Mouse (Mus musculus) embryonic facial prominence, embryonic 10.5 days (tissue): ENCODE measurements around the gene Fam50a. TPM values are rescaled to one million over a fixed set of nuclear protein-coding genes. Genes with fewer than 3 reads are reported as not detected.
"Not testable (repeated sequence)": the region's sequence is repeated elsewhere in the genome, so short reads cannot be mapped to it uniquely, and the experiment has no call there.

ENCODE experiments used
- DNase-seq: peaks from one replicate; pipeline ENCODE4 v3.0.0-alpha.2; 2017; ENCODE audit warnings: low spot score
- H3K27ac ChIP-seq: fragments of 300-500 bp; sonication (generic); replicated peaks from 2 replicates; pipeline ENCODE4 v1.5.1; 2016; ENCODE audit warnings: mild to moderate bottlenecking
- H3K27me3 ChIP-seq: fragments of 300-500 bp; sonication (generic); replicated peaks from 2 replicates; pipeline ENCODE4 v1.6.1; 2016; ENCODE audit warnings: low read depth, mild to moderate bottlenecking; ENCODE audit not compliant: poor library complexity, severe bottlenecking
- H3K36me3 ChIP-seq: fragments of 300-500 bp; sonication (generic); replicated peaks from 2 replicates; pipeline ENCODE4 v1.6.1; 2016; ENCODE audit warnings: mild to moderate bottlenecking, moderate library complexity
- H3K4me1 ChIP-seq: fragments of 300-500 bp; sonication (generic); 2 replicates; pipeline ENCODE4 v1.6.1; 2016
- H3K4me3 ChIP-seq: fragments of 300-500 bp; sonication (generic); 2 replicates; pipeline ENCODE4 v1.5.1; 2016; ENCODE audit warnings: mild to moderate bottlenecking, moderate library complexity
- H3K9me3 ChIP-seq: fragments of 300-500 bp; sonication (generic); 2 replicates; pipeline ENCODE4 v1.6.1; 2016; ENCODE audit warnings: mild to moderate bottlenecking
- WGBS: fragments of 180-500 bp; shearing (Covaris S2); methylation state at CpG from one replicate; pipeline ENCODE4 v1.1.7; 2016; 5-methylcytosine and 5-hydroxymethylcytosine counted together
- polyA plus RNA-seq: library from polyadenylated mRNA; unstranded; fragments of >200 nt; fragmentation: Nextera tagmentation; extraction: Ambion mirVana; gene quantifications from 2 replicates; pipeline ENCODE4 v1.2.1, GENCODE M21; 2016

The Fam50a gene
- polyA plus RNA-seq, 1 experiment from 2014 or later: 60.2 TPM

DNA sequence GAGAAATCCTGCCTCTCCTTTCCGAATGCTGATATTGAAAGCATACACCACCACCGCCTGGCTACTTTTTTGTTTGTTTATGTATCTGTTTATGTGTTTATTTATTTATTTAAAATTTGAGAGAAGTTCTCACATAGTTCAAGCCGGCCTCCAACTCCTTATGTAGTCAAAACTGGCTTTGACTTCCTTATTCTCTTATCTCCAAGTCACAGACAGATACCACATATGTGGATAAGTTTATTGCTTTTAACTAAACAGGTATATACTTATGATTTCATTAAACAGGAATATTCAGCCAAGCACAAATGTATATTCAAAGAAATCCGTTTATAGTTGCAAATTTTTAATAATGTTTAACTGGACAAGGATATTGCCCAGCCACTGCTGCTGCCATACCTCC is 19.4 kb upstream of the Fam50a start:
- Histone ChIP-seq H3K4me3 (no peak overlapping the region), H3K27me3 (no peaks in the 10 kb centered on the region), H3K9me3 (no peaks in the 10 kb centered on the region), H3K4me1 (peaks cover 6% of the 10 kb centered on the region), H3K36me3 (peaks cover 18% of the 10 kb centered on the region), H3K27ac (no peak overlapping the region)
- WGBS: 79% methylated on average over 4 of the region's 4 CpGs
- no peak for DNase-seq

GRCm38 (mm10) chrX:74296538-74297448 is 16.0 kb upstream of the Fam50a start, which contains the start of gene Atp6ap1:
Gene Atp6ap1 (plus strand): TSS chrX:74297097.
- H3K4me3 ChIP-seq: peak within 1 kb of the TSS; percentile 75
- peak; percentile 92 for DNase-seq
- H3K9me3 ChIP-seq: no peaks in the 10 kb centered on the region
- no peaks in the 10 kb centered on the region for H3K27me3 ChIP-seq
- peak within 1 kb of the TSS; percentile 85 for H3K27ac ChIP-seq
- peaks cover 6% of the 10 kb centered on the region for H3K4me1 ChIP-seq
- WGBS: 17% methylated on average over 37 of the region's 37 CpGs
- peaks cover 27% of the 10 kb centered on the region for H3K36me3 ChIP-seq

- Histone ChIP-seq H3K9me3 (no peaks in the 10 kb centered on the region), H3K4me3 (no peak overlapping the region), H3K27me3 (no peaks in the 10 kb centered on the region), H3K36me3 (peaks cover 42% of the 10 kb centered on the region), H3K4me1 (peaks cover 6% of the 10 kb centered on the region), H3K27ac (no peak overlapping the region)
- 93% methylated on average over 1 of the region's 1 CpGs for WGBS
- no peak for DNase-seq
Observed at GRCm38 (mm10) chrX:74298348-74298747, 14.5 kb upstream of the Fam50a start.

GRCm38 (mm10) chrX:74299721-74300120 is 13.1 kb upstream of the Fam50a start:
- Histone ChIP-seq H3K36me3 (peaks cover 50% of the 10 kb centered on the region), H3K4me1 (peaks cover 6% of the 10 kb centered on the region), H3K27ac (no peak overlapping the region), H3K9me3 (no peaks in the 10 kb centered on the region), H3K27me3 (no peaks in the 10 kb centered on the region), H3K4me3 (no peak overlapping the region)
- WGBS: 91% methylated on average over 3 of the region's 3 CpGs
- no peak for DNase-seq

- Histone ChIP-seq H3K36me3 (peaks cover 79% of the 10 kb centered on the region), H3K27me3 (no peaks in the 10 kb centered on the region), H3K27ac (peak within 1 kb of the TSS; percentile 91), H3K4me1 (peaks cover 11% of the 10 kb centered on the region), H3K4me3 (peak within 1 kb of the TSS; percentile 68), H3K9me3 (no peaks in the 10 kb centered on the region)
- 19% methylated on average over 41 of the region's 41 CpGs for WGBS
- DNase-seq: peak; percentile 85
Observed at GRCm38 (mm10) chrX:74304867-74305700, 7.7 kb upstream of the Fam50a start, which contains the start of gene Gdi1. Gene Gdi1 (plus strand): TSS chrX:74304998.

- Histone ChIP-seq H3K27me3 (no peaks in the 10 kb centered on the region), H3K4me1 (peaks cover 29% of the 10 kb centered on the region), H3K4me3 (peak within 1 kb of the TSS; percentile 67), H3K36me3 (peaks cover 18% of the 10 kb centered on the region), H3K27ac (peak within 1 kb of the TSS; percentile 93), H3K9me3 (no peaks in the 10 kb centered on the region)
- WGBS: 13% methylated on average over 30 of the region's 30 CpGs
- DNase-seq: peak; percentile 81
Observed at GRCm38 (mm10) chrX:74328725-74329161, 15.9 kb downstream of the Fam50a start, which contains the start of gene Plxna3. Gene Plxna3 (plus strand): TSS chrX:74329066.

GRCm38 (mm10) chrX:74329215-74329671 is 16.4 kb downstream of the Fam50a start:
- Histone ChIP-seq H3K27ac (peak overlapping the region; percentile 93), H3K27me3 (no peaks in the 10 kb centered on the region), H3K4me3 (peak overlapping the region; percentile 67), H3K36me3 (peaks cover 23% of the 10 kb centered on the region), H3K4me1 (peaks cover 29% of the 10 kb centered on the region), H3K9me3 (no peaks in the 10 kb centered on the region)
- DNase-seq: no peak
- 27% methylated on average over 10 of the region's 10 CpGs for WGBS

DNA sequence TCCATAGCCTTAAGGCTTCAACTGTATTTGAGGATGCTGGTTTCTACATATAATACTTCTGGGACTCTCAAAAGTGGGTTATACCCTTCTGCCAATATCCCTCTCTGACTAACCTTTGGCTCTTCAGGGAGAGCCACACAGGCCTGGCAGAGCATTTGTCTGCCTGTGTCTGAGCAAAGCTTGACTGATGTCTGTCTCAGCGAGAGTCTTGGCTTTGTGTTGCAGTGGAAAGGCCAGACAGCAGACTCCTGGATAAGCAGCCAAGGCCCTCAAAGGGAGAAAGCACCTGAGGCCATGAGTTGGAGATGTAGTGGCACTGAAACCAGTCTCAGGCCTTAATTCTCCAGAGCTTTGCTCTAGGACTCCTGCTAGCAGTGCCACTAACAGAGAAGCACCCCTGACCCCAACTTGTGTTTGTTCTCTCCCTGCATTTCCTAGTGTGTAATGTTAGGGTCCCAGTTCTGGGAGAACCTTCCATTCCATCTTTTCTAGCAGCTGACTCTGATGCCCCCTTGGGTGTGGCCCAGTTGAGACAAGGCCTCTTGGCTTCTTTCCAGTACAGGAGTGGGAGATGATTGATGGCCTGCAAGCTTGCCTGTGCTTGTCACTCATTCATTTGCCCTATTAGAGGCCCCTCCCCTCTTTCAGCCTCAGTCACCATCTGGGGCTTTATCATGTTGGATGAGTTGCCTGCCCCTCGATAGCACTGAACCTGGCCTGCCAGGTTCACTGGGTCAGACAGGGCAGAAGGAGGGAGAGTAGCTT is 17.5 kb downstream of the Fam50a start:
- DNase-seq: no peak
- Histone ChIP-seq H3K36me3 (peaks cover 34% of the 10 kb centered on the region), H3K27ac (0 out of 2 replicates have a peak overlapping the region, but pooled peaks have one; percentile 93), H3K9me3 (no peaks in the 10 kb centered on the region), H3K4me1 (peaks cover 29% of the 10 kb centered on the region), H3K27me3 (no peaks in the 10 kb centered on the region), H3K4me3 (peak overlapping the region; percentile 67)
- WGBS: 56% methylated on average over 2 of the region's 2 CpGs

- 31% methylated on average over 13 of the region's 13 CpGs for WGBS
Observed at GRCm38 (mm10) chrX:74352645-74353466, 40.0 kb downstream of the Fam50a start.

GRCm38 (mm10) chrX:74353467-74353770 is 40.6 kb downstream of the Fam50a start, which contains the start of gene Lage3:
Gene Lage3 (minus strand): TSS chrX:74353618.
- Histone ChIP-seq H3K9me3 (no peaks in the 10 kb centered on the region), H3K4me3 (peak within 1 kb of the TSS; percentile 62), H3K27me3 (no peaks in the 10 kb centered on the region), H3K27ac (peak within 1 kb of the TSS; percentile 82), H3K36me3 (no peaks in the 10 kb centered on the region), H3K4me1 (0 out of 2 replicates have a peak, but pooled peaks cover 3% of the 10 kb centered on the region)
- DNase-seq: peak; percentile 82
- 16% methylated on average over 14 of the region's 22 CpGs for WGBS

More at GRCm38 (mm10) chrX:74352645-74353466, 40.0 kb downstream of the Fam50a start:
- DNase-seq: no peak
- Histone ChIP-seq H3K36me3 (no peaks in the 10 kb centered on the region), H3K9me3 (no peaks in the 10 kb centered on the region), H3K27me3 (no peaks in the 10 kb centered on the region), H3K4me3 (peak overlapping the region; percentile 62), H3K4me1 (0 out of 2 replicates have a peak, but pooled peaks cover 3% of the 10 kb centered on the region), H3K27ac (peak overlapping the region; percentile 82)

DNA sequence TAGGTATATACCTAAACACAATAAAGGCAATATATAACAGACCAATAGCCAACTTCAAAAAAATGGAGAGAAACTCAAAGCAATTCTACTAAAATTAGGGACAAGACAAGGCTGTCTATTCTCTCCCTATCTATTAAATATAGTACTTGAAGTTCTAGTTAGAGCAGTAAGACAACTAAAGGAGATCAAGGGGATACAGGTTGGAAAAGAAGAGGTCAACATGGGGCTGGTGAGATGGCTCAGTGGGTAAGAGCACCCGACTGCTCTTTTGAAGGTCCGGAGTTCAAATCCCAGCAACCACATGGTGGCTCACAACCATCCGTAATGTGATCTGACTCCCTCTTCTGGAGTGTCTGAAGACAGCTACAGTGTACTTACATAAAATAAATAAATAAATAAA is 44.2 kb downstream of the Fam50a start:
- not testable (repeated sequence) for H3K4me3 ChIP-seq, DNase-seq, H3K4me1 ChIP-seq, H3K9me3 ChIP-seq, H3K27ac ChIP-seq, H3K36me3 ChIP-seq, H3K27me3 ChIP-seq
- WGBS: 87% methylated on average over 3 of the region's 3 CpGs
